Mouse (Mus musculus) bone marrow, adult 2 months (tissue): ENCODE results near the gene H2-Oa.

Source experiments
- CTCF ChIP-seq: fragments of 200-500 bp; IDR thresholded peaks from 2 replicates; pipeline ENCODE4 v1.5.1; 2011; ENCODE audit warnings: low read length, control low read depth; ENCODE audit not compliant: control insufficient read depth, insufficient read depth
- POLR2A ChIP-seq: fragments of 200-500 bp; IDR thresholded peaks from 2 replicates; pipeline ENCODE4 v1.6.1; 2011; ENCODE audit warnings: low read depth, mild to moderate bottlenecking, control low read depth, low read length, borderline replicate concordance; ENCODE audit not compliant: control insufficient read depth

DNA sequence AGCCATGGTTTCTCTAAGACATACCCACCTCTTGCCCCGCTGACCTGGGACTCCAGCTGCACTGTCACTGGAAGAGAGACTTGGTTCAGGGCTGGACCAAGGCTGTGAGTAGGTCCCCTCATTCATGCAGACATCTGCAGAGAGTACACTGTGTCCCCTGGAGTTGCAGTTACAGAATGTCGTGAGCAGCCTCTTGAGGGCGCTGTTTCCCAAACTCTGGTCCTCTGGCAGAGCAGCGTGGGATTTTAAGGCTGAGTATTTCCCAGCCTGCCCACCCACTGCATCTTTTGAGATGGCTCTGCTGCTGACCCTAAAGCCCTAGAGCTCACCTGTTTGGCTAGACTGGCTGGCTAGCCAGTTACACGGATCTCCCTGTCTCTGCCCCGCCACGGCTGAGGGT is 1.2 kb upstream of the H2-Oa start:
- TF ChIP-seq CTCF (peak; percentile 69), POLR2A (no peak)
